Mouse (Mus musculus) Patski (cell line): ENCODE results near the gene Canx. TPM values are rescaled to one million over a fixed set of nuclear protein-coding genes. Genes with fewer than 3 reads are reported as not detected.

Source experiments
- ATAC-seq: fragments of 100-300 bp; one replicate; pipeline ENCODE4 v1.8.0; 2021
- CTCF ChIA-PET: fragments of 350-600 bp; sonication (Branson Sonifier 250); formaldehyde crosslinking; loops from one replicate; lab custom pipeline; 2022; ENCODE audit warnings: inconsistent platforms; lab: Charles Lee
- POLR2A ChIA-PET: fragments of 350-600 bp; sonication (Branson Sonifier 250); formaldehyde crosslinking; loops from one replicate; lab custom pipeline; 2022; ENCODE audit warnings: antibody characterized with exemption, inconsistent platforms; lab: Charles Lee
- DNase-seq: peaks from one replicate; pipeline ENCODE4 v3.0.0-alpha.2; 2011; ENCODE audit warnings: low read depth, low spot score
- H3K27me3 ChIP-seq: fragments of 371-371 bp; one replicate; pipeline ENCODE4 v1.5.1; 2021
- CTCF ChIP-seq: fragments of 100-300 bp; IDR thresholded peaks from one replicate; pipeline ENCODE4 v1.5.1; 2021
- in situ Hi-C: fragments of 300-500 bp; cut with MboI; formaldehyde crosslinking; loops from 3 replicates; pipeline ENCODE4 v1.11.1; 2018; ENCODE audit warnings: low pct_unique_long_range_greater_than_20kb, mixed read lengths
- polyA plus RNA-seq: library from polyadenylated mRNA; unstranded; gene quantifications from one replicate; pipeline ENCODE4 v1.2.3, GENCODE M21; 2021

Gene Canx
- polyA plus RNA-seq, 1 experiment from 2014 or later, result 801 TPM

DNA sequence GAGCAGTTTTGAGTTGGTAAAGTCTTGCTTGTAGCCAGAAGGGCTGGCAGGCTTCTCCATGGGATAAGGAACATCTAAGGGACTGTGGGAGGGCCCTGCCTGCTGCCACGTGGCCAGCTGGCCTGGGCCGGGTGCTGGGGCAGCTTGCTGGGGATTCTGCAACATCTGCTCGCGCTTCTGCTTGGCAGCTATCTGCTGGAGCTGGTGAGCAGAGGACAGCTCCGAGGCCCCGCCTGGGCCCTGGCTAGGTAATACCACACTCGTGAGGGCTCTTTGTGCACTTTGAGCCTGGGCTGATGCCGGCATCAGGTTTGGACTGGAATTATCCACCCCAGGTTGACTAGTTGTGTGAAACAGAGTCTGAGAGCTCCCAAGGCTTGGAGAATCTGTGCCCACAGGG, 59.5 kb downstream of the Canx start:
- TF ChIP-seq CTCF, result no peak
- ATAC-seq, result no peak

GRCm38 (mm10) chr11:50263198-50263597, 62.3 kb downstream of the Canx start:
- ChIA-PET CTCF (no interaction called here), POLR2A (no interaction called here)
- no peak for TF ChIP-seq CTCF
- in situ Hi-C loops, result no loop called here
- no peak for DNase-seq
- H3K27me3 ChIP-seq, result no peaks in the 10 kb centered on the region
- no peak for ATAC-seq

More for the DNA sequence above, 59.5 kb downstream of the Canx start:
- in situ Hi-C loops, result no loop called here
- POLR2A ChIA-PET, result no interaction called here
- H3K27me3 ChIP-seq, result no peaks in the 10 kb centered on the region
- DNase-seq, result no peak
- CTCF ChIA-PET, result interaction anchor here (1.0 kb wide), 1 partner anchor 16 kb away, joined by 3 read pairs; no protein-coding TSS in a partner anchor

- TF ChIP-seq CTCF, result no peak
- in situ Hi-C loops, result no loop called here
- ChIA-PET CTCF (interaction anchor here (0.6 to 1.3 kb wide), 4 partner anchors 12 to 102 kb away, joined by 3 to 6 read pairs (median 4); no protein-coding TSS in a partner anchor), POLR2A (interaction anchor here (0.9 kb wide), 1 partner anchor 10 kb away, joined by 3 read pairs; no protein-coding TSS in a partner anchor)
- no peak for DNase-seq
- H3K27me3 ChIP-seq, result no peaks in the 10 kb centered on the region
- no peak for ATAC-seq
Observed at GRCm38 (mm10) chr11:50262020-50262419, 63.5 kb downstream of the Canx start.

GRCm38 (mm10) chr11:50258310-50258709, 67.2 kb downstream of the Canx start:
- ChIA-PET CTCF (interaction anchor here (1.4 kb wide), 1 partner anchor 17 kb away, joined by 4 read pairs; no protein-coding TSS in a partner anchor), POLR2A (no interaction called here)
- in situ Hi-C loops, result no loop called here
- DNase-seq (no peak), ATAC-seq (peak; percentile 31)
- TF ChIP-seq CTCF, result no peak
- no peaks in the 10 kb centered on the region for H3K27me3 ChIP-seq

DNA sequence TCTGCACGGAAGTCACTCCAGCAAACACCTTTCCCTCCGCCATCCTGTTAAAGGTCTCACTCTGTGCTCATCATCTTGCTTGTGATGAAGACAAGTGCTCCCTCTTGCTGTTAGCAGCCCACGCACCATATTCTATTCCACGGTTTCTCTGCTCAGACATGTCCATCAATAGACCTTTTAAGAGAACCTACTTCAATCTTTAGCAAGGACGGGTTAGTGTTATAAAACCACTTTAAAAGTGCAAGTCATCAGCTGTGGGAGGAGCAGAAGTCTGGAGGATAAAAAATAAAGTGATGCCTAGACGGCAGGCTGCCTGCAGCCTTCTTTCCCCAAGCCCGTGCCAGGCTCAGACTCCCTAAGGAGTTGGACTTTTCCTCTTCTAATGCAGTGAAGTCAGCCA, 68.9 kb downstream of the Canx start:
- DNase-seq, result no peak
- in situ Hi-C loops, result no loop called here
- ChIA-PET CTCF (interaction anchor here (0.5 kb wide), 1 partner anchor 1693 kb away, joined by 3 read pairs; no protein-coding TSS in a partner anchor), POLR2A (no interaction called here)
- TF ChIP-seq CTCF, result no peak
- no peak for ATAC-seq
- no peaks in the 10 kb centered on the region for H3K27me3 ChIP-seq

- TF ChIP-seq CTCF, result no peak
- H3K27me3 ChIP-seq, result no peaks in the 10 kb centered on the region
- DNase-seq, result no peak
- in situ Hi-C loops, result no loop called here
- ChIA-PET CTCF (no interaction called here), POLR2A (interaction anchor here (1.3 kb wide), 1 partner anchor 16 kb away, joined by 4 read pairs; no protein-coding TSS in a partner anchor)
- ATAC-seq, result no peak
Observed at GRCm38 (mm10) chr11:50254010-50254580, 71.4 kb downstream of the Canx start.

- CTCF ChIA-PET, result no interaction called here
- in situ Hi-C loops, result no loop called here
- POLR2A ChIA-PET, result interaction anchor here (1.3 kb wide), 1 partner anchor 17 kb away, joined by 4 read pairs; no protein-coding TSS in a partner anchor
- no peak for TF ChIP-seq CTCF
- H3K27me3 ChIP-seq, result no peaks in the 10 kb centered on the region
- no peak for ATAC-seq
- no peak for DNase-seq
Observed at GRCm38 (mm10) chr11:50253393-50253792, 72.1 kb downstream of the Canx start.

DNA sequence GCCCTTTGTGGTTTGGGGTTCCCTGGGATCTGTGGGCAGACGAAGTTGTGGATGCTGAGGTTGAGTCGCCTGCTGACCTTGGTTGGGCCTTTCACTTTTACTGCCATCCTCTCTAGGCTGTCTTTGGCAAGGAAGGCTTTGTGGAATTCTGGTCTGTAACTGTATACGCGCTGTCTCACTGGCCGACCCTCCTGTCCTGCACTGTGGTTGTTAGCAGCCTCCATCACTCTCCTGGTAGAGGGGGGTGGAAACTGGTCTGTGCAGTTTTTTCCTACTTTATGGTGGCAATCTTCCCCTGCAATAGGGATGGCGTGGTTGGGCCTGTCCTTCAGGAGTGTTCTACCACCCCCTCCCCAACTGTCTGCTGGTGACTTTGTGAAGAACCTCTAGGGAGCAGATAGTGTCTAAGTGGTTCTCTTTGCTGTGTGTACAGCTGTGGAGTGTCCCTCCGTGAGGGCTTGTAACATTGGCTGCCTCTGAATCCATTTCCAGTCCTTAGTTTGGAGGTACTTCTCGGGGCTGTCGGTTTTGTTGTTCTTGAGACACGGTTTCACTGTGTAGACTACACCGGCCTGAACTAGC, 72.7 kb downstream of the Canx start:
- DNase-seq (no peak), ATAC-seq (peak; percentile 14)
- ChIA-PET POLR2A (interaction anchor here (0.7 to 1.2 kb wide), 3 partner anchors 9 to 42 kb away, joined by 3 read pairs; partner anchors contain the start of genes Mgat4b and Sqstm1), CTCF (interaction anchor here (1.0 kb wide), 1 partner anchor 20 kb away, joined by 3 read pairs; no protein-coding TSS in a partner anchor)
- no peaks in the 10 kb centered on the region for H3K27me3 ChIP-seq
- in situ Hi-C loops, result no loop called here
- TF ChIP-seq CTCF, result no peak

DNA sequence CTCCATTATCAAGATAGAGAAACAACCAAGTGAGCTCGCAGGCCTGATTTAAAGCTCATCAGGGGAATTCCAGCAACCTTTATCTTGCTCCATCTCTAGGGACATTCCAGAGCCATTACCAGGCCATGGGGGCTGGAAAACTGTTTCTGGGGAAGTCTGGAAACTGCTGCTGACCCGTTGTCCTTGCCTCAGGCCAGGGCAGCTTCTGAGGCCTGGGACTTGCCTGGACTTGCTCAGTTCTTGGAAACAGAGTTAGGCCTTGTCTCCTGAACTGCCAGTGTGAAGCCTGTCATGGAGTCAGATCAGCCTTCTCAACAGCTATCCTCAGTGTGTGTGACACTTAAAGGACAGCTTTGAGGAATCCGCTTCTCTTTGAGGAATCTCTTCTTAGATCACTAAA, 73.3 kb downstream of the Canx start:
- DNase-seq, result peak; percentile 66
- peak; percentile 83 for ATAC-seq
- H3K27me3 ChIP-seq, result no peaks in the 10 kb centered on the region
- POLR2A ChIA-PET, result interaction anchor here (0.7 to 1.2 kb wide), 3 partner anchors 9 to 42 kb away, joined by 3 read pairs; partner anchors contain the start of genes Mgat4b and Sqstm1
- in situ Hi-C loops, result no loop called here
- CTCF ChIA-PET, result interaction anchor here (0.9 to 1.0 kb wide), 2 partner anchors 21 to 36 kb away, joined by 3 read pairs; no protein-coding TSS in a partner anchor
- no peak for TF ChIP-seq CTCF

DNA sequence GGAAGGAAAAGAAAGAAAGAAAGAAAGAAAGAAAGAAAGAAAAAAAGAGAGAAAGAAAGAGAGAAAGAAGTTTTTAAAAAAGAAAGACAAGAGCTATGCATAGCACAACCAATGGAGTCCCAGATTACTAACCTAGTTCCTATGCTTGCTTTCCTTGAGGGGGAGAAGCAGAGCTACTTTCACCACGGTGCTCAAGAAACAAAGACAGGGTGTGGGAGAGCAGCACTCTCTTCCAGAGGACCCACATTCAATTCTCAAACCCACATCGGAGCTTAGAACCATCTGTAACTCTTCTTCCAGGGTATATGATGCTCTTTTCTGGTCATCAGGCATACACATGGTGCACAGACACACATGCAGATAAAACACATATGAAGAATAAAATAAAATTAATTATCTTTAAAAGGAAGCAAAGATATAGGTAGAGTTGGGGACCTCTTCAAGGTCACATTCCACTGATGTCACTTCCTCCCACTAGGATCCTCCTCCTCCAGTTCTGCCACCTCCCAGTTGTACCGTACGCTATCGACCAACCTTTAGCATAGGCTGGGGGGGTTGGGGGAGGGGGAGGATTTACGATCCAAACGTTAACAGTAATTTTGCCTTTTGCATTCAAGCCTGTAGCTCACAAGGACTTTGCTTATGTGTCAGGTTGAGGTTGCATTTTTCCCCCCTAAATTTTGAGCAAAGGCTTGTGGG, 76.9 kb downstream of the Canx start:
- ATAC-seq (no peak), DNase-seq (no peak)
- H3K27me3 ChIP-seq, result no peaks in the 10 kb centered on the region
- in situ Hi-C loops, result no loop called here
- ChIA-PET CTCF (no interaction called here), POLR2A (no interaction called here)
- no peak for TF ChIP-seq CTCF
